Mouse (Mus musculus): ENCODE measurements around the gene Tmsb10.

The Tmsb10 gene

DNA sequence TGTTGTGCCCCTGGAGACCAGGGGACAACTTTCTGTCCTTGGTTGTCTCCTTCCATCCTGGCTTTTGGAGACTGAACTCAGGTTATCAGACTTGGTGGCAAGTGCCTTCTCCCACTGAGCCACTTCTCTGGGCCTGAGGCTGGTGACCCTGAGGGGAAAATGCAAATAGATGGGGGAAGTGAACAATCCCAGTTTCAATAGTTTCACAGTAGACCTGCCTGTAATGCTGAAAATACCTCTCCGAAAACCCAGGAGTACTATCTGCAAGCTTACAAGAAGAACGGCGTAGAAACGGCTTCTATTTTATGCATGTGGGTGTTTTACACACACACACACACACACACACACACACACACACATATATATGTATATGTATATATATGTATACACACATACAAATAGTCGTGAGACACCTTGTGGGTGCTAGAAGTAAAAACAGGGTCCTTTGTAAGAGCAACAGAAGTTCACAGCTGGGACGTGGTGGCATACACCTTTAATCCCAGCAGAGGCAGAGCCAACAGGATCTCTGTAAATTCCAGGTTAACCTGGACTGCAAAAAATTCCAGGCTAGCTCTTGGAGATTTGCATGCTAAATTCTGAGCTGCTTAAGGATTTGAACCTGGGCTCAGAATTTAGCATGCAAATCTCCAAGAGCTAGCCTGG is 44.3 kb downstream of the Tmsb10 start:
- DNase-seq (ENCODE audit: low read depth, low spot score): no peak

DNA sequence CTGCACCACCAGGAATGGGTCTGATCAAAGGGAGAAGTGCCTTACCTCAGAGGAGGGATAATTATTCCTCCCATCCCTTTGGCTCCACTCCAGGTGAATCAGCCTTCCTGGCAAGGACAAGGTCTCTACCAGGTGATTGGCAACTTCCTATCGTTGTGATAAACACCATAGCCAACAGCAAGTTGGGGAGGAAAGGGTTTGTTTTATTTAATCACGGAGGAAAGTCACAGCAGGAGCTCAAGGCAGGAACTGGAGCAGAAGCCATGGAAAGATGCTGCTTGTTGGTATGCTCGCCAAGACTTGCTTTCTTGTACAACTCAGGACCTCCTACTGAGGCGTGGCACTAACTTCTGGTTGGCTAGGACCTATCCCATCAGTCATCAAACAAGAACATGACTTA is 47.3 kb downstream of the Tmsb10 start:
- no peak for DNase-seq (ENCODE audit: low read depth, low spot score)
